Mouse (Mus musculus) MEL (cell line): ENCODE measurements around the gene Fam84a. TPM values are rescaled to one million over a fixed set of nuclear protein-coding genes. Genes with fewer than 3 reads are reported as not detected.

Experiments used
- DNase-seq: peaks from one replicate; pipeline ENCODE4 v3.0.0; 2011; ENCODE audit warnings: low read depth, low spot score
- H3K27ac ChIP-seq: 2 replicates; pipeline ENCODE4 v1.5.1; 2012; ENCODE audit warnings: low read depth, mild to moderate bottlenecking, control low read depth, low read length, moderate library complexity; ENCODE audit not compliant: control insufficient read depth
- H3K27me3 ChIP-seq, 2 experiments: fragments of 150-350 bp in 1 of 2; sonication (generic) in 1 of 2; 2 replicates each; pipeline ENCODE4 v1.6.1; 2012; ENCODE audit warnings: low read length in 2 of 2, mild to moderate bottlenecking in 2 of 2, improper control_type of control experiment in 1 of 2, moderate library complexity in 1 of 2; ENCODE audit not compliant: insufficient read depth in 2 of 2, control insufficient read depth in 1 of 2
- H3K36me3 ChIP-seq, 2 experiments: 2 replicates each; pipeline ENCODE4 v1.6.1; 2012 to 2014; ENCODE audit warnings: low read length in 2 of 2, improper control_type of control experiment in 1 of 2, inconsistent platforms in 1 of 2, mild to moderate bottlenecking in 1 of 2; ENCODE audit not compliant: insufficient read depth in 2 of 2, control insufficient read depth in 1 of 2
- H3K4me1 ChIP-seq, 2 experiments: fragments of 150-350 bp in 1 of 2; sonication (generic) in 1 of 2; 2 replicates each; pipeline ENCODE4 v1.6.1; 2012; ENCODE audit warnings: low read length in 2 of 2, improper control_type of control experiment in 1 of 2, mild to moderate bottlenecking in 1 of 2; ENCODE audit not compliant: insufficient read depth in 2 of 2, control insufficient read depth in 1 of 2
- H3K4me3 ChIP-seq, 2 experiments: fragments of 150-350 bp in 1 of 2; sonication (generic) in 1 of 2; 2 replicates each; pipeline ENCODE4 v1.5.1; 2012; ENCODE audit warnings: low read depth in 2 of 2, low read length in 2 of 2, mild to moderate bottlenecking in 2 of 2, moderate library complexity in 2 of 2, control low read depth in 1 of 2, improper control_type of control experiment in 1 of 2; ENCODE audit not compliant: control insufficient read depth in 1 of 2, insufficient read depth in 1 of 2
- H3K79me2 ChIP-seq: 2 replicates; pipeline ENCODE4 v1.6.1; 2012; ENCODE audit warnings: mild to moderate bottlenecking, low read length, moderate library complexity; ENCODE audit not compliant: control insufficient read depth, poor library complexity, insufficient read depth
- H3K9ac ChIP-seq: 2 replicates; pipeline ENCODE4 v1.6.1; 2012; ENCODE audit warnings: low read depth, mild to moderate bottlenecking, control low read depth, low read length, moderate library complexity; ENCODE audit not compliant: control insufficient read depth, poor library complexity, severe bottlenecking
- H3K9me3 ChIP-seq: fragments of 150-350 bp; sonication (generic); replicated peaks from 2 replicates; pipeline ENCODE4 v1.6.1; 2012; ENCODE audit warnings: mild to moderate bottlenecking, low read length, improper control_type of control experiment, moderate library complexity; ENCODE audit not compliant: insufficient read depth
- CHD2 ChIP-seq: IDR thresholded peaks from 2 replicates; pipeline ENCODE4 v1.6.1; 2011; ENCODE audit warnings: low read length, improper control_type of control experiment
- E2F4 ChIP-seq: IDR thresholded peaks from 2 replicates; pipeline ENCODE4 v1.6.1; 2011; ENCODE audit warnings: low read depth, low read length, improper control_type of control experiment, borderline replicate concordance
- EP300 ChIP-seq, 2 experiments: IDR thresholded peaks; 2 replicates each; pipeline ENCODE4 v1.6.1; 2011; ENCODE audit warnings: improper control_type of control experiment in 2 of 2, low read length in 2 of 2, low read depth in 1 of 2, mild to moderate bottlenecking in 1 of 2
- MAZ ChIP-seq: IDR thresholded peaks from 2 replicates; pipeline ENCODE4 v1.6.1; 2012; ENCODE audit warnings: low read depth, mild to moderate bottlenecking, inconsistent platforms, low read length, improper control_type of control experiment
- MXI1 ChIP-seq: IDR thresholded peaks from 2 replicates; pipeline ENCODE4 v1.6.1; 2011; ENCODE audit warnings: mild to moderate bottlenecking, low read depth, low read length, improper control_type of control experiment
- MYB ChIP-seq: IDR thresholded peaks from 2 replicates; pipeline ENCODE4 v1.6.1; 2011; ENCODE audit warnings: mild to moderate bottlenecking, low read depth, low read length, improper control_type of control experiment
- NRF1 ChIP-seq: IDR thresholded peaks from 2 replicates; pipeline ENCODE4 v1.6.1; 2014; ENCODE audit warnings: low read depth, mild to moderate bottlenecking, inconsistent platforms, low read length, improper control_type of control experiment, moderate library complexity; ENCODE audit not compliant: poor library complexity, insufficient read depth, severe bottlenecking
- RCOR1 ChIP-seq: IDR thresholded peaks from 2 replicates; pipeline ENCODE4 v1.6.1; 2012; ENCODE audit warnings: low read depth, mild to moderate bottlenecking, inconsistent platforms, low read length, improper control_type of control experiment
- SIN3A ChIP-seq: IDR thresholded peaks from 2 replicates; pipeline ENCODE4 v1.6.1; 2012; ENCODE audit warnings: low read length, improper control_type of control experiment, inconsistent platforms
- ZKSCAN1 ChIP-seq: IDR thresholded peaks from 2 replicates; pipeline ENCODE4 v1.6.1; 2012; ENCODE audit warnings: low read depth, mild to moderate bottlenecking, inconsistent platforms, low read length, improper control_type of control experiment, moderate library complexity
- polyA plus RNA-seq, 2 experiments: library from polyadenylated mRNA; stranded (reverse) in 1 of 2; unstranded in 1 of 2; fragments of >175 nt in 1 of 2; fragments of >200 nt in 1 of 2; gene quantifications; 2 replicates each; pipeline versions ENCODE4 v1.2.1 to v1.2.4; 2012; ENCODE audit warnings: low replicate concordance in 2 of 2, low read depth in 1 of 2; ENCODE audit not compliant: insufficient read length in 2 of 2, insufficient read depth in 1 of 2, missing spikeins in 1 of 2
- total RNA-seq: library from RNA; depleted of rRNA; stranded (reverse); fragments of 300-350 nt; gene quantifications from 2 replicates; pipeline ENCODE4 v1.2.3, GENCODE M21; 2012

The Fam84a gene
- total and polyA plus RNA-seq, 3 experiments: 0.03 TPM; not detected in 2

- H3K27me3 ChIP-seq: no peaks in the 10 kb centered on the region
Measured at GRCm38 (mm10) chr12:14149843-14150567, 1.8 kb downstream of the Fam84a start.

DNA sequence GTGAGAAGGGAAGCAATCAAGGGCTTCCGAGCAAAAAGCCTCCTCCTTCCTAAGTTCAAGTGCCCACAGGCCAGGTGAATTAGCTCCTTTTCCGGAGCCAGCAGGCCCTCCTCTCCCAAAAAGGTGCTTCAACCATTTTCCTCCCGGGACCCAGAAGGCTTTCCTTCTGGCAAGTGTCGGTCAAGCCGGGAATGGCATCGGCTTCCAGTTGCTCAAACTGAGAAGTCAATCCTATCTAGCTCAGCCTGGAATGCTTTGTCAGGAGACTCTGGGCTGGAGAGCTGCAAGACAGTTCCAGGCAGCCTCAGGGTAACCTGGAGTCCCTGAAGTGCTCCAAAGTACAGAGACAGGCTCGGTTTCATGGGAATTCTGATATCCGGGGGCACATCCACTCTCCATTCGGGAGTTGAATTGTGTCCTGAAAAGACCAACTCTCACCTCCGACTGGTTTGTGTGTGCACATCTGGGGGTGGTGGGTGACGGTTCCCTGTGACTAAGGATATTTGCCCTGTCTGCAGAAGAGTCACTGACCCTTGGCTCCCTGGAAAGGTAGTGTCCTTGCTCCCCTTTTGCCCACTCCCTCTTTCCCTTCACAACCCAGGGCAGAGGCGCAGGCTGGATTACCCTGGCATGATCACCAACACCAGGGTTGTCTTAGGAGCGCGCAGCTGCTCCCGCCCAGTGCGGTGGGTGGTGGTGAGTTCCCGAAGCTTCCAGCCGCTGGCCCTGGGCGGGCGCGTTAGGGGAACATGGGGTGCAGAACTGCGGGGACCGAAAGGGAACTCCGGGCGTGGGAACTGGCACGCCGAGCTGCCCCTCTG, 2.6 kb downstream of the Fam84a start:
- no peaks in the 10 kb centered on the region for H3K36me3 ChIP-seq
- DNase-seq: no peak
- H3K79me2 ChIP-seq: no peaks in the 10 kb centered on the region
- H3K4me3 ChIP-seq: no peak overlapping the region
- no peak overlapping the region for H3K9ac ChIP-seq
- H3K27ac ChIP-seq: no peak overlapping the region
- H3K4me1 ChIP-seq: no peaks in the 10 kb centered on the region
- no peaks in the 10 kb centered on the region for H3K9me3 ChIP-seq
- no peaks in the 10 kb centered on the region for H3K27me3 ChIP-seq
- TF ChIP-seq CHD2 (no peak), EP300 (IDR thresholded peaks at IDR 0.05; ENCODE audit: low read depth in 1 of 2, low read length in 2 of 2) (no peak), E2F4 (no peak), MYB (no peak), MXI1 (no peak), MAZ (no peak), RCOR1 (no peak), SIN3A (no peak)
- TF ChIP-seq, all 39 proteins: peak for 0

More at GRCm38 (mm10) chr12:14149843-14150567, 1.8 kb downstream of the Fam84a start:
- Histone ChIP-seq H3K79me2 (no peaks in the 10 kb centered on the region), H3K27ac (no peak overlapping the region), H3K4me1 (no peaks in the 10 kb centered on the region), H3K4me3 (no peak overlapping the region), H3K9me3 (no peaks in the 10 kb centered on the region), H3K36me3 (no peaks in the 10 kb centered on the region), H3K9ac (no peak overlapping the region)
- TF ChIP-seq NRF1: no peak
- no peak for DNase-seq

GRCm38 (mm10) chr12:14137046-14137445, 14.8 kb downstream of the Fam84a start:
- Histone ChIP-seq H3K4me3 (no peak overlapping the region), H3K27me3 (no peaks in the 10 kb centered on the region; a peak in 1 of 4 replicates), H3K79me2 (no peaks in the 10 kb centered on the region), H3K36me3 (no peaks in the 10 kb centered on the region), H3K4me1 (no peaks in the 10 kb centered on the region), H3K9me3 (no peaks in the 10 kb centered on the region), H3K27ac (no peak overlapping the region), H3K9ac (no peak overlapping the region)
- TF ChIP-seq ZKSCAN1: no peak
- no peak for DNase-seq
